Mouse (Mus musculus) hindbrain, embryonic 15.5 days (tissue): ENCODE results near the gene Nwd2. TPM values are rescaled to one million over a fixed set of nuclear protein-coding genes. Genes with fewer than 3 reads are reported as not detected.
A peak's percentile ranks its signal among the peaks of the same experiment; 100 is the strongest.

Experiments used
- ATAC-seq: fragments of 200-750 bp; cut with Nextera tagmentation; 2 replicates; pipeline ENCODE4 v1.8.0; 2017; ENCODE audit warnings: low read depth, moderate number of reproducible peaks, moderate TSS enrichment; ENCODE audit not compliant: low FRiP score
- H3K27ac ChIP-seq: fragments of 300-500 bp; sonication (generic); replicated peaks from 2 replicates; pipeline ENCODE4 v1.5.1; 2015; ENCODE audit warnings: mild to moderate bottlenecking, inconsistent platforms
- H3K27me3 ChIP-seq: fragments of 300-500 bp; sonication (generic); 2 replicates; pipeline ENCODE4 v1.6.1; 2015; ENCODE audit warnings: control low read depth, inconsistent platforms
- H3K36me3 ChIP-seq: fragments of 300-500 bp; sonication (generic); 2 replicates; pipeline ENCODE4 v1.6.1; 2015; ENCODE audit warnings: control low read depth, inconsistent platforms
- H3K4me1 ChIP-seq: fragments of 300-500 bp; sonication (generic); replicated peaks from 2 replicates; pipeline ENCODE4 v1.6.1; 2015; ENCODE audit warnings: control low read depth, inconsistent platforms
- H3K4me2 ChIP-seq: fragments of 300-500 bp; sonication (generic); 2 replicates; pipeline ENCODE4 v1.6.1; 2015; ENCODE audit warnings: moderate library complexity, mild to moderate bottlenecking, inconsistent platforms
- H3K4me3 ChIP-seq: fragments of 300-500 bp; sonication (generic); 2 replicates; pipeline ENCODE4 v1.5.1; 2015; ENCODE audit warnings: mild to moderate bottlenecking, inconsistent platforms
- H3K9ac ChIP-seq: fragments of 300-500 bp; sonication (generic); 2 replicates; pipeline ENCODE4 v1.6.1; 2015; ENCODE audit warnings: inconsistent platforms
- H3K9me3 ChIP-seq: fragments of 300-500 bp; sonication (generic); 2 replicates; pipeline ENCODE4 v1.6.1; 2016; ENCODE audit warnings: control low read depth, inconsistent platforms
- WGBS: fragments of 180-500 bp; shearing (Covaris S2); methylation state at CpG from one replicate; pipeline ENCODE4 v1.1.7; 2015; 5-methylcytosine and 5-hydroxymethylcytosine counted together
- polyA plus RNA-seq: library from polyadenylated mRNA; unstranded; fragments of >200 nt; fragmentation: Nextera tagmentation; extraction: Ambion mirVana; gene quantifications from 2 replicates; pipeline ENCODE4 v1.2.1, GENCODE M21; 2015

The Nwd2 gene
- 11.4 and 13.3 TPM in 2 replicates for polyA plus RNA-seq

DNA sequence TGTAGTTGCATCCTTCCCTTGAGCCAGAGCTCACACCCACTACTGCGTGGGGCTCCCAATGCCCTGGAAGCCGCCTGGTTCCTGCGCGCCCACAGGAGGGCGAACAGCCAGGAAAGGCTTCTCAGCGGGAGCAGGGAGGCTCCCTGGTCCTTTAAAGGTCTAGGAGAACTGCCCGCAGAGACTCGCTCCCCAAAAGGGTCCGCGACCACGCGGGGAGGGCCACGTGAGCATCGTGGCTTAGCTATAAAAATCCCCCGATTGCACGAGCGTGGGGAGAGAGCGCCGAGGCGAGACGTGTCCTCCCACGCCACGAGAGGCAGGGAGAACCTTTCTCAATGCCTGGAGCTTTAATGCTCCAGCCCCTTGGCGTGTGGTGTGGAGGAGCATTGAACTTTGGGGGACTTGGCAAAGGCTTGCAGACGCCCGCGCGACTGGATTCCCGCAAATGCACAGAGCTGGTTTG is at the start of gene Nwd2:
Nwd2 (plus strand) TSS at position 33 of the 463 bp plus-strand sequence.
- H3K4me1 ChIP-seq = peaks cover 17% of the 10 kb centered on the region
- H3K27ac ChIP-seq = peak within 1 kb of the TSS; percentile 68
- peak within 1 kb of the TSS; percentile 69 for H3K9ac ChIP-seq
- no peaks in the 10 kb centered on the region for H3K36me3 ChIP-seq
- peak; percentile 63; the same call in 1 of the 2 replicates for ATAC-seq
- H3K4me3 ChIP-seq = peak within 1 kb of the TSS; percentile 76
- H3K27me3 ChIP-seq = peaks cover 4% of the 10 kb centered on the region; the same call in 1 of the 2 replicates
- H3K9me3 ChIP-seq = no peaks in the 10 kb centered on the region
- peak within 1 kb of the TSS; percentile 98 for H3K4me2 ChIP-seq
- WGBS = under 1% methylated on average over 29 of the region's 29 CpGs

GRCm38 (mm10) chr5:63607447-63607846 is 41.5 kb upstream of the Nwd2 start:
- no peak overlapping the region for H3K4me2 ChIP-seq
- no peak overlapping the region for H3K4me3 ChIP-seq
- H3K9ac ChIP-seq = no peak overlapping the region
- H3K9me3 ChIP-seq = no peaks in the 10 kb centered on the region
- no peak overlapping the region for H3K27ac ChIP-seq
- no peaks in the 10 kb centered on the region for H3K27me3 ChIP-seq
- WGBS = 85% methylated on average over 2 of the region's 2 CpGs
- no peaks in the 10 kb centered on the region for H3K36me3 ChIP-seq
- no peaks in the 10 kb centered on the region for H3K4me1 ChIP-seq
- no peak for ATAC-seq

DNA sequence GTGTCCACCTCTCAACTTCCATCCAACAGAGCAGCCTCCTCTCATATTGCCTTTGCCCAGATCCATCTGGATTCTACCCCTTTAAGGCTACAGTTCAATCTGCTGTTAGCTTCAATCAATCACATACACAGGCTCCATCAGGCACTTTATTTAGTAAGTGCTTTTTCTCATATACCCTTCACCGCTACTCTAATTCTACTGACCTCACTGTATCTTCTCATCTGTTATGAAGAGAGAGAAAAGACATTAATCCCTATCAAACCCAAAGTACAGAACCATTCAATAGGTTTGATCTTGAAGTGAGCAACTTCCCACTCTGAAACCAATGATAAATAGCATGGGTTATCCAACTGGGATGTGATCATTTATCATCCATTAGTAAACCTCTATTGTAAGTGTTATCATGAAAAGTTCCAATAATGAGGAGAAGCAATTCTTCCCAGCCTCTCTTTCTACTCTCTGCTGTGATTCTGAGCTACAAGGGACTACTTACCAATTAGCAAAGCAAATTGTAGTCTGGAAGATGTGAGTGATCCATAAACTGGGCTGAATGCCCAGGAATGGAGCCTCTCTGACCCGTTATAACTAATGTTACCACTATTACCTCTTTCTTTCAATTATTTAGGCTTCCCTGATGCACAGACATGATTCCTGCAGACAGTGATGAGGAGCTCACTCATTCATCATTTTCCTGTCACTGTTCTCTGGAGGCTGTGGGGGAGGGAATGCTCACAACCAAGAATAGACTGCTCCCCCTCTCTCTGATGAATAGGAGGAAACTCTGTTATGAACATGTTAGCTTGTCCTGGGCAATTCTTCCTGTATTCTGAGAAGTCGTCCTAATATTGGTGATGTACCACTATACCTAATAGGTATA is 31.9 kb upstream of the Nwd2 start:
- H3K4me2 ChIP-seq = no peak overlapping the region
- no peak overlapping the region for H3K27ac ChIP-seq
- no peaks in the 10 kb centered on the region for H3K36me3 ChIP-seq
- no peaks in the 10 kb centered on the region for H3K4me1 ChIP-seq
- no peaks in the 10 kb centered on the region for H3K27me3 ChIP-seq
- no peaks in the 10 kb centered on the region for H3K9me3 ChIP-seq
- no peak overlapping the region for H3K9ac ChIP-seq
- peak; percentile 51; the same call in 1 of the 2 replicates for ATAC-seq
- H3K4me3 ChIP-seq = no peak overlapping the region
- 58% methylated on average over 3 of the region's 3 CpGs for WGBS

- WGBS = 75% methylated on average over 3 of the region's 3 CpGs
- Histone ChIP-seq H3K27ac (no peak overlapping the region), H3K36me3 (no peaks in the 10 kb centered on the region), H3K4me2 (no peak overlapping the region), H3K9me3 (no peaks in the 10 kb centered on the region), H3K9ac (no peak overlapping the region), H3K27me3 (no peaks in the 10 kb centered on the region), H3K4me3 (no peak overlapping the region), H3K4me1 (no peaks in the 10 kb centered on the region)
- ATAC-seq = no peak
Measured at GRCm38 (mm10) chr5:63624123-63624522, 24.8 kb upstream of the Nwd2 start.

DNA sequence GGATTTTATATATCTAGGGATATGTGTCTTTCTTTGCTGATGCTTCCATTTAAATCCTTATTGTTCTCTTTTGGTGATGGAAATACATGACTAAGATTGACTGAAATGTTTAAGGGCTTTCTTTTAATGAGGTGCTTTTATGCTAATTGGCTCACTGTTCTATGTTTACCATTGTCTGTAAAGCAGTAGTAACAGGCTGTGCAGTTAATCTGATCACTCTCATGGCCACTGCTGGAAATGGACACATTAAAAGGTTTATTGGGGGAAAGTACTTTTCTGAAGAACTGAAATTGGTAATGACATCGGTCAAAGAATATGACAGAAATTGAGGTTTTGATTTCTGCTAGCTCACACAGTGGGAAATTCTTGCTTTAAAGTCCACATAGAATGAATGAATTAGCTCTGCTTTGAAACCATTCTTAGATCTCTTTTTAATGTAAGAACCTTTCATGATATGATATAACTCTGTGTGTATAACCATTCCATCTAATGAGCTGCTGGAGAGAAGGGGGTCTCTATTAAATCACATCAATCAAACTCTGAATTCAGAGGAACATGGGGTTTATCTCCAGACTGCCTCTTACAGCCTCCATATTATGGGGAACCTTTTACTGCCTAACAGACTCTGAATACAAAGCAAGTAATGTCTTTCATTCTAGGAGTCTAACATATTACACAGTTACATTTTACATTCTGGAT is 20.9 kb upstream of the Nwd2 start:
- WGBS = 89% methylated on average over 1 of the region's 1 CpGs
- H3K4me1 ChIP-seq = no peaks in the 10 kb centered on the region
- H3K27me3 ChIP-seq = no peaks in the 10 kb centered on the region
- no peak overlapping the region for H3K27ac ChIP-seq
- no peak for ATAC-seq
- no peaks in the 10 kb centered on the region for H3K36me3 ChIP-seq
- no peaks in the 10 kb centered on the region for H3K9me3 ChIP-seq
- H3K9ac ChIP-seq = no peak overlapping the region
- H3K4me2 ChIP-seq = no peak overlapping the region
- H3K4me3 ChIP-seq = no peak overlapping the region

- WGBS = 48% methylated on average over 3 of the region's 3 CpGs
- Histone ChIP-seq H3K4me3 (no peak overlapping the region), H3K9me3 (no peaks in the 10 kb centered on the region), H3K4me2 (no peak overlapping the region), H3K4me1 (no peaks in the 10 kb centered on the region), H3K27ac (no peak overlapping the region), H3K9ac (no peak overlapping the region), H3K27me3 (no peaks in the 10 kb centered on the region), H3K36me3 (no peaks in the 10 kb centered on the region)
- ATAC-seq = no peak
Measured at GRCm38 (mm10) chr5:63628531-63628871, 20.4 kb upstream of the Nwd2 start.

DNA sequence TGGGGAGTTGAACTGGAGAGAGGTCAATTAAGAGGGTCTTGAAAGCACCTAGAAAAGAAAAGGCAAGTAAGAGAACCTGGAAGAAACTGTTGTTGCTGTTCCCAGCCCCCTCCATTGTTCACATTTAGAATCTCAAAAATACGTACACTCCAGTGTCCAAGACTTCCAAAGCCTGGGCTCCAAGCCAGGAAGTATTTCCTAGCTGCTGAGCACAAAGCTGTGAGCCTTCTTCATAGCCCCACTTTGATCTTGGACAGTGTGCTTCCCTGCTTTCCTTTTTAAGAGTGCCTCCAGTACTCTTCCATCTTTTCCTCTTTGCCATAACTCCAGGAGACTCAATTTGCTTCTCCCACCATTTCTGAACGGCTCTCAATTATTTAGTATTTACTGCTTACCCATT is 14.3 kb upstream of the Nwd2 start:
- ATAC-seq = no peak
- no peaks in the 10 kb centered on the region for H3K9me3 ChIP-seq
- WGBS = 52% methylated on average over 2 of the region's 2 CpGs

DNA sequence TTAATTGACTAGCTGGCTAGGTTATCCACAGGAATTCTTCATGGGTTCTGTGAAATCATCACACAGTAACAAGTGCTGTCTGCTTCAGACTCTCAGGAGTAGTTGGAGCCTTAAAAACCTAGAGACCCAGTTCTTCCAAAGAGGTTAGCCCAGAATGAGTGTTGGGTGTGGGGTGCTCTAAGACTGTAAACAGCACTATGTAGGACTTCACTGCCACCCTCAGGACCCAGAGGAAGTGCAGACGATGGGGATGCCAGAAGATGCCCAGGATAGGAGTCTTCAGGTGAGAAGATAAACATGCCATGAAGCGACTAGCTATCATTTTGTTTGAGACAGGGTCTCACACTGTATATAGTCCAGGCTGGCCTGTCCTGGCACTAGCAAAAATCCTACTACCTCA is 715 bp upstream of the Nwd2 start:
- Histone ChIP-seq H3K9ac (no peak overlapping the region), H3K27ac (no peak overlapping the region), H3K4me3 (no peak overlapping the region), H3K4me1 (peaks cover 17% of the 10 kb centered on the region), H3K27me3 (peaks cover 4% of the 10 kb centered on the region; the same call in 1 of the 2 replicates), H3K4me2 (peak overlapping the region; percentile 98), H3K36me3 (no peaks in the 10 kb centered on the region), H3K9me3 (no peaks in the 10 kb centered on the region)
- ATAC-seq = peak; percentile 62; the same call in 1 of the 2 replicates
- 37% methylated on average over 2 of the region's 2 CpGs for WGBS

More for the DNA sequence above, 14.3 kb upstream of the Nwd2 start:
- no peak overlapping the region for H3K4me2 ChIP-seq
- H3K27me3 ChIP-seq = no peaks in the 10 kb centered on the region
- no peak overlapping the region for H3K4me3 ChIP-seq
- H3K4me1 ChIP-seq = no peaks in the 10 kb centered on the region
- no peak overlapping the region for H3K27ac ChIP-seq
- no peak overlapping the region for H3K9ac ChIP-seq
- H3K36me3 ChIP-seq = no peaks in the 10 kb centered on the region

GRCm38 (mm10) chr5:63649533-63650464 is 897 bp downstream of the Nwd2 start:
- Histone ChIP-seq H3K9ac (peak overlapping the region; percentile 69), H3K27me3 (peaks cover 4% of the 10 kb centered on the region; the same call in 1 of the 2 replicates), H3K4me2 (peak overlapping the region; percentile 98), H3K27ac (peak overlapping the region; percentile 68), H3K4me3 (peak overlapping the region; percentile 76), H3K9me3 (no peaks in the 10 kb centered on the region), H3K36me3 (no peaks in the 10 kb centered on the region), H3K4me1 (peaks cover 17% of the 10 kb centered on the region)
- peak; percentile 64 for ATAC-seq
- WGBS = under 1% methylated on average over 82 of the region's 83 CpGs

DNA sequence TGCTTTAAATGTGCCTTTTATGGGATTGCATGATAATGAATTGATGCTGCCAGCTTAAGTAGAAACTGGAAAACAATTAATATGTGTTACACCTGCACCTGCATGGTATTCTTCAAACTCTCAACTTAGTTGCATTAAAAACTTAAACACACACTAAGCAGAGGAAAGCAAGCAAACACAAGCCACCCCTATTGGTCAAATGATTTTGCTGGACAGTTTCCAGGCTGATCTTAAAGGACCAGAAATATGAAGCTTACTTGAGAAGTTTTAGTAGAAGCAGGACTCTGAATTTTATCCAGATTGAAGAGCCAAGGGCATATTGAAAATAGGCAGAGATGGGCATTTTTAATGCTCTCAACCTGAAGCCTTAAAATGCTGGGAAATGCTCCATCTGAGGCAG is 2.9 kb downstream of the Nwd2 start:
- Histone ChIP-seq H3K9me3 (no peaks in the 10 kb centered on the region), H3K4me3 (peak overlapping the region; percentile 76), H3K4me2 (peak overlapping the region; percentile 98), H3K36me3 (no peaks in the 10 kb centered on the region), H3K27me3 (peaks cover 4% of the 10 kb centered on the region; the same call in 1 of the 2 replicates), H3K9ac (no peak overlapping the region), H3K4me1 (peaks cover 17% of the 10 kb centered on the region), H3K27ac (no peak overlapping the region)
- ATAC-seq = no peak

DNA sequence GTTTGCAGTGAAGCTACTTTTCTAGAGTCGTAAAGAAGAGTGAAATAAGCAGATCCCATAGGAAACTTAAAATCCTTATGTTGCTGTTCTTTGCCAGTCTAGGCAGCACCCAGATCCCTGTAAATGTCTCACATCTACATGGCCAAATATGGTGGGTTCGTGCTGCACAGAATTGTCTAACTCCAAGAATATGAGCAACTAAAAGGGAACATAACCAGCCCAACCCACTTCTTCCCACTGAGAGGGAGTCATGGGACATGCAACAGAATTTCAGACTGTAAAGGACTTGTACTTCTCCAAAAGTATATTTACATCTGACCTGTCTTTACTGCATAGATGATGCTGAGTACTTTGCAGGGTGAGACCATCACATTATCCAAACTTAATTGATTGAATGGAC is 3.8 kb downstream of the Nwd2 start:
- ATAC-seq = no peak
- H3K4me2 ChIP-seq = peak overlapping the region; percentile 98
- H3K4me1 ChIP-seq = peaks cover 17% of the 10 kb centered on the region
- H3K4me3 ChIP-seq = peak overlapping the region; percentile 76; the same call in 1 of the 2 replicates
- H3K9me3 ChIP-seq = no peaks in the 10 kb centered on the region
- peaks cover 4% of the 10 kb centered on the region; the same call in 1 of the 2 replicates for H3K27me3 ChIP-seq
- H3K9ac ChIP-seq = no peak overlapping the region
- H3K36me3 ChIP-seq = no peaks in the 10 kb centered on the region
- 83% methylated on average over 2 of the region's 2 CpGs for WGBS
- H3K27ac ChIP-seq = no peak overlapping the region
